Mouse (Mus musculus) spleen, postnatal 10 days (tissue): ENCODE data around the gene Aurka.
A peak's percentile ranks its signal among the peaks of the same experiment; 100 is the strongest.

Source experiments
- DNase-seq, 2 experiments: peaks; one replicate each; pipeline ENCODE4 v3.0.0; 2021 to 2022; ENCODE audit warnings: low spot score in 2 of 2

The Aurka gene

DNA sequence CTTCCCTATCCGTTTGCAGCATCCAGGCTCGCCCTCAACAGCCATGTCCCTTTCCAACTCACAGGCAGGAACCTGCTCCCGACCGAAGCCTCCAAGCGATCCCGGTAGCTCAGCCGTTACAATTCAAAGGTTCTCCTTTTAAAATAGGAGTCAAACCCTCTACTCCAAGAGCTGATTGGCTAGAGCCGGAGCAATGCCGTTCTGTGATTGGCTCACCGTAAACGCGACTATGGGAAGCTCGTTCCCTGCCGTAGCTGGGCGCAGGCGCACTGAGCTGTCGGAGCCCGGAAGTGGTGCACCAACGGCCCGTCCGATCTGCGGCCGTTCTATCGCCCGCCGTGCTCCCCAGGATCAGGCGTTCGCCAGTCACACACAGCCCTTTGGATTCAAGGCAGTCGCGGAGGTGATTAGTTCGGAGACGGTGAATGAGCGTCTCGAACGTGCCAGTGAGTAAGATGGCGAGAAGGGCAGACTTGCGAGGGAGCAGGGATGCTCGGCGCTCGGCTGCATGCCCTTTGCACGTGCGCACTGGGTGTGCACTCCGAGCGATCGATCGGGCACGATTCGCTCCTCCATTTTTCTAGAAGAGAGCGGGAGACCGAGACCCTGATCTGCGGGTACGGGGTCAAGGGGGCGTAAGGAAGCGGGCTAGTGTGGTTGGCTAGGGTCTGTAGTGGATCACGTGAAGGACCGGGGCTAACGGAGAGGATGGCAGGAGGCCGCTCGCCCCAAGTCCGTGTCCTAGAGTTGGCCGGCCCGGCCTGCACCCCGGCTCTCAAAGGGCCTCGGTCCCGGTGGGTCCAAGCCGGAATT lies at the start of gene Aurka, which contains the start of gene Cstf1:
Aurka (minus strand) TSS at position 125 of the 813 bp plus-strand sequence.
Cstf1 (plus strand) TSS at position 271 of the 813 bp plus-strand sequence.
- DNase-seq, result peak; percentile 95 to 96

DNA sequence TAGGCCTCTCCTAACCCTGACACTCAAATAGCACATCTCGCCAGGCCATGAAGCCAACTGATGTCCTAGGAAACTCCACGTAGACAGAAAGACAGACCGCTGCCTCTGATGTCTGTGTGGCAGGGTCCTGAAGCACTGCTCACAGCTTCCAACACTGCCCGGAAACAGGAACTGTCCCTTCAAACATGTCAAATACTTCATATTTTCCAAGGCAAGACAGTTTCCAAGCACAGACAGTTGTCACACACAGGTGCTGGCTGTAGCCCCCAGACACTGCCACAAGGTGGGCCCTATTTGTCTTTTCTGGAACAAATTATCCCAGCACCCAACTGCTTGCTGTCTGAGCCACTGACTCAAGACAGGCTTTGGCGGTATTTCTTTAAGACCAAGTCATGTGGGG lies 47.9 kb upstream of the Aurka start:
- DNase-seq, result no peak

DNA sequence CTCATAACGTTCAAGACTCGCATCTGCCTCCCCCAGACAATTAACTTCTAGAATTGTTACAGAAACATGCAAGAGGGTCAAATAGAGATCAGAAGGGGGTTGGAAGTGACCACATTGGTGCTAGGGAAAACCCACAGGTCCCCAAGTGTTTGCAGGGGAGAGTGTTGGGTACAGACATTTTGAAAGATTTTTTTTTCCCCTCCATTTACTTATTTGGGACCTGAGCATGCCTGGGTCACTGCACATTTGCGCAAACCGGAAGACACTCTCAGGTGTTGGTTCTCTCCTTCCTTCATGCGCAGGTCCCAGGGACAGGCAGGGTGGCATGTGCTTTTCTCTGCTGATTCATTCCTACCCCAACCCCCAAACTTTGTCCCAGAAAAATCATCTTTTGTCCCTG lies 46.5 kb upstream of the Aurka start:
- no peak for DNase-seq

DNA sequence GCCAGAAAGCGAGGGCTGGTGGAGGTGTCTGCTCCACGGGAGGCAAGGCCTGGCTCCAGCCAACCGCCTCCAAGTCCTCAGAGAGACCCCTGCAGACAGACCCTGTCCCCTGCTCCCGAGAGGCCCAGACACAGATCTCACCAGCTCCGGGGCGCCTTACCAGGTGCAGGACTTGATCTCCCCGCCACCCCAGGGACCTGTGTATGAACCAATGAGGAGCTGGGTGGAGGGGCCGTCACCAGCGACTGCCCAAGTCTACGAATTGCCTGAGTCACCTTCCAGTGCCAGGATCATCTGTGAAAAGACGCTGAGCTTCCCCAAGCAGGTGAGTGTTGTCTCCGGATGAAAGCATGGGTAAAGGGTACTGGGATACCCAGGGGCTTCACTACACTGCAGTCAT lies 45.9 kb upstream of the Aurka start:
- DNase-seq, result no peak

DNA sequence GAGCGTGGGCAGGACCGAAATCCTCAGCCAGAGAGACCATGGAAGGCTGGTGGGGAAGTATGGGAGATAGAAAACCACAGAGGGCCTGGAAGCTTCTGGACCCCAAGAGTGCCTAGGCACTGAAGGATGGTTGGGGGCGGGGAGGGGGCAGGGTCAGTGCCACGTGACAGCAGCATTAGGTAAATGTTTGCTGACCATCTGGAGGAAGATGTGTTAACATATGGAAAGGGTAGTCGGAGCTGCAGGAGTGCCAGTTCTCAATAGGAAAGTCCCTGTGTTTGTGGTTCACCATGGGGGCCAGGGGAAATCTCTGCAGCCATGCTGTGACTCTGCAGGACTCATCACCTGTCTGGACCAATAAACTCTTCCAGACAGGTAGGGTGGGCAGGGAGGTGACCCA lies 43.6 kb upstream of the Aurka start:
- no peak for DNase-seq

DNA sequence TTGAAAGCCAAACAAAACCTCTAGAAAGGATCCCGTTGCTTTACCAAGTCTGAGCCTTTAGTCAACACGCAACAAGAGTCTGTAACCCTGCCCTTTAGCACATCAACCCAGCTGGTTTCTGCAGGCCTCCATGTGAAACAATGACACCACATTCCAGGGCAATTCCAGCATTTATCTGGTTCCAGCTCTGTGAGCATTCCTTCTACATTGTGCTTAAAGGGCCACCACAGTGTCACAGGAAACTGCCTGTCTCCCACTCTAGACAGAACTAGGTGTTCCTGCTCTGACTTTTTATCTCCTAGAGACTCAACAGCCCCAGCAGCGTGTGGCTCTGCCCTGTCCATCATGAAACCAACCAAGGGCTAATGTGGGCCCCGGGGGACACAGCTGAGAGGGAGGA lies 42.9 kb upstream of the Aurka start:
- no peak for DNase-seq

DNA sequence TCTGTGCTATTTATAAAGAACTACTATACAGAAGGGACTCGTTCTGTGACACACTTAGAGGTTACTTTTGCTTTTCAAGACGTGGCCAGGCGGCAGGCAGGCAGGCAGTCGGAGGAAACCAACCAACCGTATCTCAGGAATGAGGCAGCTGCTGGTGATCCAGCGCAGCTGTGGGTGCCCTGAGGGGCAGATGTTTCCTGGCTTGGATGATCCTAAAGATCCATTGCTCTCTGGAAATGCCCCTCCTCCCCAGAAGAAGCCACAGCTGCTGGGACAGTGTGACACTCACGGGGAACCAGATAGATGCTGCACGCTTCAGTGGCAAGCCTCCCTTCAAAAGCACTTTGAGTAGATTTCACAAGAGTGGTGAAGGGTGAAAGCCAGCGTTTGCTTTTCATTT lies 42.1 kb upstream of the Aurka start:
- DNase-seq, result no peak

DNA sequence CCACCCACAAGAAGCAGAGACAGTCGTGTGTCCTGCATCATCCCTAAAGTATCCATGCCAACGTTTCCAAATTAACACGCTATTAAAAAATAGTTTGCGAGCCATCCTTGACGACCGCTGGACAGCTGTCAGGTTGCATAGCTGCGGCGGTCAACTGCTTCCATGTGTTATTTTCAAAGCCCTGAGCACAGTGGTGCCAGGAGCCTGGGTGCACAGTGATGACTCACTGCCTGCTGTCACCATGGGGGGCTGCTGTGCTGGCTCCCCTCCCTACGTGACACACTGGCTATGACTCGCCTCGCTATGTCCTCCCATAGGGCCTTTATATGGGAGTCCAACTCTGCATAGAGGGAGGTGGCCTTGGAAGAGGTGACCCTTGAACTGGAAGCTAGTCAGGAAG lies 40.8 kb upstream of the Aurka start:
- no peak for DNase-seq

DNA sequence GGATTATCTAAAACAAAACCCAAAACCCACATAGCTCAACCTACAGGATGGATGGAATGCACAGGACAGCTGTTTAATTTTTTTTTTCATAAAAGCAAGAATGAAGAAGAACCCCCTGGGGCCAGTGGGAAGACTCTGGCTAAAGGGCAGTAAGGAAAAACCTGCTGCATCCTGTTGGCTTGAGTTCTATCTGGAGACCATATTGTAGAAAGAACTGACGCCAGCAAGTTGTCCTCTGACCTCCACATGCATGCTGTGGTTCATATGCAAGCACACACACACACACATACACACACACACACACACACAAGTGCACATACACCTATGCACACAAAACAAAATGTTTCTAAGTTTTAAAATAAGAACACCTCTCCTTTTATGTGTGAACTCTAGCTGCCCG lies 40.4 kb upstream of the Aurka start:
- DNase-seq, result no peak

DNA sequence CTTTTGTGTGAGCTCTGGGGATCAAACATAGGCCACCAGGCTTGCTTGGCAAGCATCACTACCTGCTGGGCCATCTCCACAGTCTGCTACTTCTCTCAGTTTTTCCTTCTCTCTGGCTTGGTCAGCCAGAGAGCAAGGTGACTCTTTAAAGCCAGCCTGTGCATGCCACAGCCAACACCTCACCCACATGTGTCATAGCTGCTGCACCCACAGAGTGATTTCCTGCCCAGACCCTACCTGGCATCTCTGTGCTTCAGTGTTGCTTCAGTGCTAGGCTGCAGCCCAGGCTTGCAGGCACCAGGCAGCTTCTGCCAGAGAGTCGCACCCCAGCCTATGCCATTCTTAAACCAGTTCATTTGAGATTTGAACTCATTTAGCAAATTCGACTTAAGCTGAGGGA lies 37.2 kb upstream of the Aurka start:
- no peak for DNase-seq

DNA sequence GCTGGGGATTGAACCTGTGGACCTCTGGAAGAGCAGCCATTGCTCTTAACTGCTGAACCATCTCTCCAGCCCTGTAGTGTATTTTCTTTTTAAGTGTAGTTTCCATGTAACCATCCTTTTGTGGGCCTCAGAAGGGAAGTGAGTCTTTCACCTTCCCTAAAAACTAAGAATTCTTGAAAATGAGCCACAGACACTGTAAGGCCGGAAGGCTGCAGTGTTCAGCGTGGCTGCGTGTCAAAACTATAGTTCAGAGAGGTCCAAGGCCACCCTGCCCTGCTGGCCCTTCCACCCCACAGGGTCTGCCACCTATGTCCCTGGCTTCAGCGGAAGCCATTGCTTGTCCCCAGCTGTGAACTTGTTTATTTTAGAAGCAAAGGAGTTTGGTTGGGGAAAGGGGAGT lies 35.8 kb upstream of the Aurka start:
- DNase-seq, result no peak

DNA sequence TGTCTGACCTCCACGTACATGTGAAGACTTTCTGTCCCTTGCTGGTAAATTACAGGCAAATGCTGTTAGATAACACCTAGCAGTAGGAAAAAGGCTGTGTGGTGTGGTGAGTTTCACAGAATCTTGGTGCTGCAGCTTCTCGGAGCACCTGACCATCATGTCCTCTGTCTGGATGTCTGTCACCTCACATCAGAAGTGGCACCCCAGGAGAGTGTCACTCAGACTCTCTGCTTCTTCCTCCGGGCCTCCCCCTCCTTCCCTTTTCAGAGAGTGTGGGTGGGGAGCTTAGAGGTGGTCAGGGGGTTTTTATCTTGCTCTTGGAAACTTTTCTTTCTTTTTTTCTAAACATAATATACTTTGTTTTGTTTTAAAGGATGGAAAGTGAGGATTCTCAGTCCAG lies 34.7 kb upstream of the Aurka start:
- no peak for DNase-seq

DNA sequence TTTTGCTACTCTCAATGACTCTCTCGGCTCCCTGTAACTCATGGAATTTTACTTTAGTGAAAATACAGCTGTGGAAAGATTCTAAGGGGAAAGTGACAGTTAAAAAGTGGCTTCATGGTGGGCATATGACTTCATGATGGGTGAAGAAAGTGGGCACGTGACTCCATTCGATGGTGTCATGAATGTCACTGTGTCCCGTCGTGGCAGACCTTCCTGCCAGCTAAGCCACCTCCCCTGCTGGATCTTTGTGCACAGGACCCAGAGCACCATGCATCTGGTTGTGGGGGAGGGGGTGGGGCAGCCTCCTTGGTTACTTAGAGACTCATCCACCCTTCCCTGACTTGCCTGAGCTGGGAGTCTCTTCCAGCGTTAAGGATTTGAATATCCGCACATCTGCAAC lies 33.9 kb upstream of the Aurka start:
- DNase-seq, result no peak

DNA sequence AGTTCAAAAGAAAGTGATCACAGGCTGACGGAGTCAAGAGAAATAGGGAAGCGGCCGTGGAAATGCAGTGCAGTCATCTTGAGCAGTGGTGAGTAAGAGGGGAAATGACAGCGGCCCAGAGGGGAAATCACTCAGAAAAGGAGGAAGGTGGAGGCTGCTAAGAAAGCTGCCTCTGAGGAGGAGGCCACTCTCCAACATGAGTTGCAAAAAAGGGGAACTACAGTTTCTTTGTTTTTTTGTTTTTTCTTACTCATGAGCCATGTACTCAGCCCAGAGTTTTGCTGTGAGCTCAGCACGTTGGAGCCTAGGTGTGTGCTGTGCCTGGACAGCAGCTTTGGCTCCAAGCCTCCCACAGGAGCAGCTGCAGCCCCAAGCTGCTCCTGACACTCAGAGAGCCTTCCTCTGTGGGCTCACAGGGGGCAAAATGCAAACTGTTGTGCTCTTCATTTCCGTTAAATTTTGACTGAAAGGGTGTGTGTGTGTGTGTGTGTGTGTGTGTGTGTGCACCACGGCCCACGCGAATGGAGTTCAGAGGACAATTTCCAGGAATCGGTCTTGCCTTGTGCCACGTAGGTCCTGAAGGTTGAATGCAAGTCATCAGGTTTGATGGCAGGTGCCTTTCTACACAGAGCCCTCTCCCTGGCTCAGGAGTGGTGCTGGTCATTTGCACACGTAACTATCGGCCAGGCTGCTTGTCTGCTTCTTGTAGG lies 30.9 kb upstream of the Aurka start:
- DNase-seq, result peak in 1 of 2 experiments; percentile 62

DNA sequence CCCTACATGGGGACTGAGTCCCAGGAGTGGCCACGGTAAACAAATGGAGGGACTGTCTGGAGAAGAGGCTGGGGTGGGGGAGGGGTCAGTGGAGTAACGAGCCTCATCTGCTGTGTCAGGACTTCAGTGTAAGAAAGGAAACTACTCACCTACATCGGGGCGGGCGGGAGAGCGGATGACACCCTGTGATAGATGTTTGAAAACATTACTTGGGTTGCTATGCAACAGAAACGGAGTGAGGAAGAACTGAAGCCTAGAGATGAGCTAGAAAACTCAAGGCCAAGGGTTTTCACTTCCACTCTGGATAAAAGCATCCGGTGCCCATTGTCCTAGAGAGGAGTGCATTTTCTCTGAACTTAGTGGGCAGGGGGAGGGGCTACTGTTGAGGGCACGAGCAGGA lies 29.6 kb upstream of the Aurka start:
- DNase-seq, result peak in 1 of 2 experiments; percentile 48

DNA sequence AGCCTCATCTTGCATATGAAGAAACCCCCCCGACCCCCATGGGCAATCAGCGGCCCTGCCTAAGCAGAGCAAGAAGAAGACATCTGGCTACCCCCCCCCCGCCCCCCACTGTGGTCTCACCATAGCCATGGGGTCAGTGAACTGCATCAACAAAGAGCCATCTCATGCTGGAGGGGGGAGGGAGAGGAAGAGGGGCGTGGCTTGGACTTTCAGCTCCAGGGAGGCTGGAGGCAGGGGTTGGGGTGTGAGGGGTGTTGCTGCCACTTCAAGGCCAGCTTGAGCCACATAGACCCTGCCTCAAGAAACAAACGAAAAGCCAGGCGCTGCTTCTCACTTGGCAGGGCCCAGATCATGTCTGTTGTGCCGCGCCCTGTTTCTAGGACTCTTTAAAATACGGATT lies 25.6 kb upstream of the Aurka start:
- DNase-seq, result no peak

DNA sequence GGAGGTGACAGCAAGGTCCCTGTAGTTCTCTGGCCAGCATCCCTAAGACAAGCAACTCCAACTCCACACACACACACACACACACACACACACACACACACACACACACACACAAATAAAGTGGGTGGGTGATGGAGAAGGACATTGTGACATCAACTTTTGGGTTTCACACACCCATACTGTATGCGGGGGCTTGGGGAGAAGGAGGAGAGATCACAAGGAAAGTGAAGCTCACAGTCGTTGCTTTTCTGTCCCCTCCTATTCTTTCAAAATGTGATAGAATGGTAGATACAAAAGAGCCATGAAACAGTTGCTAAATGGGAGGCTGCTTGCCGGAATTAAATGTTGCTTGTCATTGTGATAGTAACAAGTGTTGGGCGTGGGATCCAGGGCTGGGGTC lies 24.3 kb upstream of the Aurka start:
- no peak for DNase-seq

DNA sequence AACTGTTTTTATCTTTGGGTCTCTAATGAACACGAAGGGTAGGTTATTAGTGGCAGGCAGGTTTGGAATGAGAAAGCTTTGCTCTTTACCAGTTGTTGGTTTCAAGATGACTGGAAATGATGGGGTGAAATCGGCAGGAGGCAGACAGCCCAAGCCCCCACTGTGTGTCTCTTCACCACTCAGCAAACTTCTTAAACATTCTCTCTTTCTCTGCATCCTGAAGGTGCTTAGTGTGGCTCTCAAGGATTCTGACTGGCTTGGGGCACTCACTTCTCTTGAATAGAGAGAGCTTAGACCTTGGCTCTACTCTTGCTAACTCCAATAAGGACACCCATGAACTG lies 23.7 kb upstream of the Aurka start:
- no peak for DNase-seq

DNA sequence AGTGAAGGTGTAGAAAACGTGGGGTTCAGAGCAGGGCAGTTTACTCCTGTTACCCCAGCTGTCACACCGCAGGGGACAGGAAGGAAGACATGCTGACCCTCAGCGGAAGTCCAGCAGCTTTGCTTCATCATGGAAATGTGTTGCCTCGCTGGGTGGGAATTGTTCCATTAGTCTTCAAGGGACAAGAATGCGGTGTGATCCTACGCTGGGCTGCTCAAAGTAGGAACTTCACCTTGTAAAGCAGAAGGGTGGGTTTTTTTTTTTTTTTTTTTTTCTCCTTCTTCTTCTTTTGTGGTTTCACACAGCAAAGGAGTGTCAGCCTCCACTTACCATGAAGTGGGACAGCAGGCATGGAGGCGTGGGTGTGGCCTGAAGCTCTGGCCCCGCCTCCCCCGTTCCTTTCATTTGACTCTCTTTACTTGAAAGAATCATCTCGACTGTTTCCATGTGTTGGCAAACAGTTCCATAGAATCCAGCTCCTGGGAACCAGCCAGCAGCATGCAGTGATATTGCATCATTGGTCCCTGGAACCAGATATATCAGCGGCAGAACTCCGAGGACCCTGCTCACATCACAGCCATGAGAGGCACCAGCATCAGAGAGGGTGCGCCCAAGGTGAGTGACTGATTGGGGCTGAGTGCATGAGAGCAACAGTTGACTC lies 23.2 kb upstream of the Aurka start, which contains the start of gene Cass4:
Cass4 (plus strand) TSS at position 404 of the 661 bp plus-strand sequence.
- peak in 1 of 2 experiments; percentile 75 for DNase-seq

DNA sequence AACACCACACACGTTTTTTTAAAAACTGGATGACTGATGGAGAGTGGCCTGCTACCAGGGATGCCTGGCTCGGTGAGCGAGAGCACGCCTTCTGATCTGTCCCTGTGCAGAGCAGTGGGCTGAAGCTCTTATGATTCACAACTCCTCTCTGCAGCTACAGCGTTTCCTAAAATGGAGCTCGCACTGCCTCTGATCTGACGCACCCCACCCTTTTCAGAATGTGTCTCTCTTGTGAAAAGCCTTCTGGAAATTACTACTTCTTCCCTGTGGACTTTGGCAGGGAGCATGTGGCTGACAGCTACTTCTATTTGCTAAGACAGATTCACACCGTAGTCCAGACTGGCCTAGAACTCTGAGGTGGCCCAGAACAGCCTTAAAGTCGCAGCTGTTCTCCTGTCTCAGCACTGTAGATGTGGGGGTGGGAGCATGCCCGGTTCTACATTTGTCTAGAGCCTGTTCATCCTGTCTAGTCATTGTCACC lies 21.7 kb upstream of the Aurka start:
- DNase-seq, result no peak

DNA sequence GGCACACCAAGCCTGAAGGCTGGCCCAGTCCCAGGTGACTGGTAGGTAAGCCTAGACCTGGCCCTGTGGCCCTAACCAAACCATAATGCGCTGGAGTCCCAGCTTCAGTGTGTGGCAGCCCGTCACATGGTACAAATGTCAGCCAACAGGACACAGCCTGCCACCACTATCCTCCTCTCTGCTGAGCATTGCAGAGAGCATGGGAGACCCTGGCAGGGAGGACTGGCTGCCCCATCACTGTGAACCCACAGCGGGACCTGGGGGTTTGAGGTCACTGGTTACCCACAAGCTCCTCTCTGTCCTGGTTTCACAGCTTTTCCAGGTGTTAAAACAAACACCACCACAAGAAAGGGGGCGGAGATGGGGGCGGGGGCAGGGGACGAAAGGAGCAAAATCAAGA lies 20.0 kb upstream of the Aurka start:
- no peak for DNase-seq

DNA sequence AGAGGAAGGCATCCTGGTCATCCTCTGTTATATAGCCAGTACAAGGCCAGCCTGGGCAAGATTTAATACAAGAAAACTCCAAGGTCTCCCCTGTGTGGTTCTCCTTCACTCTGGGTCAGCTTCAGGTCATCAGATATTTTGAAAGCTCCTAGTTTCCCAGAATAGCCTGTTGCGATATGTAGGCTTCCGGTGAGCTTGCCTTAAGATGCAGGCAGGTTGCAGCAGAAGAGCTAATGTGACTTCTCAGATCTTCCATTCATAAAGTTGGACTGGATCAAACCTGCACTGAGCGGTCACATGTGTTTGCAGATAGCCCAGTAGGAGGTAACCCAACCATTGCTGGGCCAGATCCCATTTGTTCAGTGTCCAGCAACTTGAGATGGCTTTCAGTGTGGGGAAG lies 14.4 kb upstream of the Aurka start:
- no peak for DNase-seq

DNA sequence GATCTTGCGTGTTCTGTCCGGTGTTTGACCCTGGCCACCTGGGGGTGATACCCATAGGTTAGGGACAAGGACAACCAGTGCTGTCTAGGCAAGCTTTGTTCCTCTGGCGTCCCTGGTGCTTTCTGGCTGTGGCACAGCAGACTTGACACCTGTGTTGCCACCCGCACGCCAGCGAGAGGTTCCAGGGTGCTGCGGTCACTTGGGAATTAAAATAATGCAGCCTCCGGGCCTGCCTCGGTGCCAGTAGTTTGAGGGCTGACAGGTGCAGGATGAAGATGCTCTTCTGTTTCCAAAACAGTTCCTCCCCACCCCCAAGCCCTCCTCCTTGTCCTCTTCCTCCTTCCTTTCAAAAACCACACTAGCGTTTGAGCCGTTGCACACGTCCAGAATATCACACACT lies 11.6 kb upstream of the Aurka start:
- no peak for DNase-seq
